Mouse (Mus musculus) lung, postnatal 14 days (tissue): ENCODE measurements around the gene Olfr1039.
"Not testable (repeated sequence)": the region's sequence is repeated elsewhere in the genome, so short reads cannot be mapped to it uniquely, and the experiment has no call there.

Experiments used
- DNase-seq: peaks from one replicate; pipeline ENCODE4 v3.0.0; 2021

Olfr1039 gene

DNA sequence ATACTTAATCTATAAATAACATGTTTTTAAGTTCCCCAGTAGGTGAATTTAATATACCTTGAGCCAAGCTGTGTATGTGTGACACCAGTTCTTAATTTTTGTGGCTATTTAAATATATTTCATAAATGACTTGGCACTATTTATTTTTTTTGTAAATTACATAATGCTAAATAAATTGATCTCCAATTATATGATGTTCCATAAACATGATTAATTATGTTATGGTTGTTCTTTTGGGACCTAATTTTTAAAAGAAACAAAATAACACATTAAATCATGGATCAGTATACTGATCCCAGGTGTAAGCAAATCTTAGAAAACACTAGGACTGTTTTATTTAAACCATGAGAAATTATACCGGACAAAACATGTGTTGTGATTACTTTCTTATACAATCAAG, at the start of gene Olfr1039:
Gene Olfr1039 (minus strand): TSS at position 101 of the 400 bp plus-strand sequence.
- no peak for DNase-seq

DNA sequence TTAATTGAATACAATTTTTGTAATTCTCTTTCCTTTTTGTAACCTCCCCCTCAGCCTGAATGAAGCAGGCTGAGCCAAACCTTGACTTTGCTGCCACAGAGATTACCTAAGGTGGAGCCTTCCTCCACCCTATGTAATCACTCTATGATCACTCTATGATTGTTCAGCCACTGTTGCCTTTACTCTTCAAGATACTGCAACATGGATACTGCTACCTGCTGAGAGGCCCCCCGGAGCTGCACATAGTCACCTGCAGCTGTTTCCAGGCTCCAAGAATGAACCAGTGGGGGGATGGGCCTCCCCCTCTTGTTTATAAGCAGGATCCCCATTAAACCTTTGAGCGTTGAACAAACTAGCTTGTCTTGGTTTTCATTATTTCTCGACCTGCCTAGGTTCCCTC, 44.2 kb upstream of the Olfr1039 start:
- no peak for DNase-seq

DNA sequence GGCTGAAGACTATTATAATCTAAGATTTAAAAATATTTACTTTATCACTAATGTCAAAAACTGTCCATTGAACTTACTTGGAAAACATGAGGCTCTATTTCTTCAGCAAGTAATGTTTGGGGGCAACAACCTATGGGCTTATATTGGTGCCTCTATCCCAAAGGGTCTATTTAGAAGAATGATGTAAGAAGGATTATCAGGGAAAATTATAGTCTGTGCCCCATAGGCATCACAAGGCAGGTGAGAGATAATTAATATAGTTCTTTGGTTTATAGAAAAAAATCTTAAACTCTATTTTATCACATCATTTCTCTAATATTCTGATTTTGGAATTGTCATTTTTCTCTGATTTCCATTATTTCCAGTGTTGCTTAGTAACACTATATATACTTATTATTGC, 42.0 kb upstream of the Olfr1039 start, which contains the start of gene Olfr1044:
Gene Olfr1044 (minus strand): TSS at position 101 of the 400 bp plus-strand sequence.
- DNase-seq = no peak

DNA sequence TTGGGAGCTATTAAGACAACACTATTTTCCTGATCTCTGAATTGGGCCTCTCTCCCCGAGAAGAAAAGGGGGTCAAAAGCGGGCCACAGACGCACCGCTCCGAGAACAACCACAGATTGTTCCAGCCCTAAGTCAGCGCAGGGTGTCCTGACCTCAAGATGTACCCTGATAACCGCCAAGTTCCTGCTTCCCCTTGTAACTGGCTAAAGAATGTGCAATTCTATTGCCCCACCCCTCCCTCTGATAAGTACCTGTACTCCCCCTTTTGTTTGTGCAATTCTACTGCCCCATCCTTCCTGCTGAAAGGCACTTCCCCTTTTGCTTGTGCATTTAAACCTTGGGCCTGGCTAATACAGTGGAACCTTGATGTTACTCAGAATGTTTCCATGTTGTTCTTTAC, 39.7 kb upstream of the Olfr1039 start:
- DNase-seq = not testable (repeated sequence)

DNA sequence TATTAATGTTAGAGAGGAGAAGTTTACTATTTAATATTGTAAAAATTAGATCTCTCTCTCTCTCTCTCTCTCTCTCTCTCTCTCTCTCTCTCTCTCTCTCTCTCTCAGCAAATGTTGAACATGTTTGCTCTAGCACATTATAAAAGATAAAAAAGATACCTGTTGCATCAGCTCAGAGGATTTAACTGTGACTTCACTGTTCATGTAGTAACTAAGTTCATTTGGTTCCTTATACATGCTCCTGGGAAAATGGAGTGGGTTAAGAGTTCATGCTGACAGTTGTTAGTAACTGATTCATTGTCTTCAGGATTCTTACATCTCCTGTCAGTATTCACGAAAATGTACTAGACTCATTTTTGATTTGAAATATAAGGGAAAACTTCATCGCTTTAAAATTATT, 31.7 kb upstream of the Olfr1039 start, which contains the start of gene Olfr1043:
Gene Olfr1043 (minus strand): TSS at position 101 of the 400 bp plus-strand sequence.
- DNase-seq = no peak

DNA sequence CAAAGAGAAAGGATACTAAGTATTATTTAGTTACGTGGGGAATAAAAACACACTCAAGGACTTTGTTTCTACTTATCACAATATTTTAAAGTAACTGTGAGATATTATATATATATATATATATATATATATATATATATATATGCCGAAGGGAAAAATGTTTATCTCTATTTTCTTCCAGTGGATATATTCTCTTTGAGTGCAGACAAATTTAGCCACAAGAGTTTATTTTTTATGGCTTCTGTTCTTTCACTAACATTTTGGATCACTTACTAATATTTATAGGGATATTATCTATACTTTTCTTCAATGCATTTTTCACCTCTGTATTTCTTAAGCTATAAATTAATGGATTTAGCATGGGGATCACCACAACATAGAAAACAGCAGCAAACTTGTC, 26.0 kb upstream of the Olfr1039 start, which contains the start of gene Olfr1042:
Gene Olfr1042 (minus strand): TSS at position 101 of the 400 bp plus-strand sequence.
- DNase-seq = no peak

DNA sequence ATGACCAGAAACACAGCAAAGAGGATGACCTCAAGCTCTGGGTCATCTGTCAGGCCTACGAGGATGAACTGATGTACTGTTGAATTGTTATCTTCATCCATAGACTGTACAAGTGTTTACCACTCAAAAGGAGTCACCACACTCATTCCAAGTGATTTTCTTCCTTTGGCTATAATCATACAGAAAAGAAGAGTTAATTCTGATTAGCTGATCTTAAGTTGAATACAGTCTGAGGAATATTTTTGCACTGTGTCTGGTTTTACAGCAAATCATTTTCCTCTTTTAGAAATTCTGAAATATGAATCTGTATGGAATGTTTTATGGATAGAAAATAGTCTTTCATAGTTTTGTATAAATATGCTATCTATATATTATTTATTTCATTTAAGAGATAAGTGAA, 10.9 kb upstream of the Olfr1039 start, which contains the start of gene Olfr1040:
Gene Olfr1040 (minus strand): TSS at position 101 of the 400 bp plus-strand sequence.
- no peak for DNase-seq

DNA sequence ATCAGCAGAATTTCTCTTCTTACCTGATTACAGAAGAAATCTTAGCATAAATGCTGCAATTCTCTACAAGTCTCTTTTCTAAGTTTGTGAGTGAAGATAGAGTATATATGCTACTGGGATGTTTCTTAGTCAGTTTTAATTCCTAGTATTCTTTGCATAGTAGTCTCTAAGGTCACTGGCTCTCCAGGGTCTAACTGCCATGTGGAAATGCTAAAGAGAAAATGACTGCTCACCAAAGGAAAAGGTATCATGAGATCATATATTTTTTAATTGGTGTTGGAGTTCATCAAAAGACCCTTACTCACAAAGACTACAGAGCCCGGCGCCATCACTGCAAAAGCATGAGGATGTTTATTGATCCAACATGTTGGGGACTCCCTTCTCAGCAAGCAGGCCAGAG, 48.4 kb downstream of the Olfr1039 start, which contains the start of gene Olfr1037:
Gene Olfr1037 (minus strand): TSS at position 101 of the 400 bp plus-strand sequence.
- DNase-seq = no peak

DNA sequence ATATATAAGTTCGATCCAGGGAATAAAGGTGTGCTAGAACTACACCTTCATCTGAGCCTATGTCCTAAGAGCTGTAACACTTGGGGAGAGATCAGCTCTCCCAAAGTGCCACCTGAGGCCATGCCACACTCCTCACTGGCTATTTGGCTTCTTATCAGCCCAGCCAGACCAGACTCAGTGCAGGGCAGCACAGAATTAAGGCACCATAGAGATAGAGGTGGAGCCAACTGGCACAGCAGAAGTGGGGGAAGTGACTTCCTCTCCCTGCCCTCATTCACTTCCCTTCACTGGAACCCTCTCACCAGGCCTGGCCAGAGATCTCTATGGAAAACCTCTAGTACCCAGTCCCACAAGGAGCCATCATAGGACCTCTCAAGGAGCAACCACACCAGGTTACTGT, 55.2 kb downstream of the Olfr1039 start:
- not testable (repeated sequence) for DNase-seq
